Mouse (Mus musculus) retina, postnatal 1 day (tissue): ENCODE data around the gene Ccdc141.

Experiments
- DNase-seq: peaks from one replicate; pipeline ENCODE4 v3.0.0-alpha.2; 2012

The Ccdc141 gene

DNA sequence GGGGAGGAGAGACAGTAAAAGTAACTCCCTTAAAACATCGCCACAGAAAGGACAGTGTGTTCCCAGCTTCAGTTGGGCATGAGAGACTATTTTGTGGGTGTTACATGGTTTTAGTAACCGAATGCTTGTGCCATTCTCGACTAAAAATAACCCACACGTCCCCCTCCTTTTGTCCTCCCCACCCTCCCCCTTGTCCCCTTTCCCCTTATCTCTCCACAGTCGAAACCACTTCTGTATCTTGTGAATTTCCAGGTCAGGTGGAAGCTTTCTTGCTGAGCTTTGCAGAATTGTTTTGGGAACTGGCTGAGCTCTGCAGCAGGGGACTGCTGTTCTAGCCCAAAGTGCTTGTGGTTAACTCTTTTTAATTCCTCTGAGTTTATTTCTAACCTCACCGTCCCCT, 200.2 kb downstream of the Ccdc141 start:
- no peak for DNase-seq

DNA sequence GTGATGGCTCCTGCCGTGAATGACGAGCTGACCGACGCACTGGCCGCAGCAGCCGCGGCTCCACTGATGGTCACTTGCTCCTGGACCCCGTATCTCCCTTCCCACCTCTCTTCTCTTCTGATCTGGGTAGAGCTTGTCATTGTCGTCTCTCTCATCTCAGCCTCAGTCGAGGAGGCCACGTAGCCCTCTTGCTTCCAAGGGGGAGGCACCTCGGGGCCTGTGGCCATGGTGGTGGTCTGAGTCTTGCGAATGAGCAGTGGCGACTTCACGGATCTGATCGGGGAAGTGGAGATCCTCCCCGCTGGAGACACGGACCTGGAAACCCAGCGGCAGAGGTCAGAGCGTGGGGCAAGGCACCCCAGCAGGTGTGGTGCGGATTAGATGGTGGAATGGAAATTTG, 200.8 kb downstream of the Ccdc141 start:
- no peak for DNase-seq

DNA sequence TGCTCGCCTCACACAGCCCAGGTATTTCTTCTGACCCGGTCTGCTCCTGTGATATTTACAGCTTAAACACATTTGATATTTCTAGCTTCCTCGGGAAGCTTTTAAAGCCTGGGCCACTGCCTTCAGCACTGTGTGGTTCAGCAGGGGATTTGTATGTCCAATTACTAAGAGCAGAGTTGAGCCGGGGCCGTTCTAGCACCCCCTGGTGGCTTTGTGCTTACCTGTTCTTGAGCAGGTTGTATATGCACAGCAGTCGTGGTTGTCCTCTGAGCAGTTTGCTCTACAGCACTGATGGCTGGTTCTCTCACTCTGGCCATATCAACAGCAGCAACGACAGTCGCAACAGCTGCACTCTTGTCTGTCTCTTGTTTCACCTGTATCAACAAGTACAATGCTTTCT, 201.5 kb downstream of the Ccdc141 start:
- peak; percentile 80 for DNase-seq

- no peak for DNase-seq
Observed at GRCm38 (mm10) chr2:76966582-76966981, 203.9 kb downstream of the Ccdc141 start.

DNA sequence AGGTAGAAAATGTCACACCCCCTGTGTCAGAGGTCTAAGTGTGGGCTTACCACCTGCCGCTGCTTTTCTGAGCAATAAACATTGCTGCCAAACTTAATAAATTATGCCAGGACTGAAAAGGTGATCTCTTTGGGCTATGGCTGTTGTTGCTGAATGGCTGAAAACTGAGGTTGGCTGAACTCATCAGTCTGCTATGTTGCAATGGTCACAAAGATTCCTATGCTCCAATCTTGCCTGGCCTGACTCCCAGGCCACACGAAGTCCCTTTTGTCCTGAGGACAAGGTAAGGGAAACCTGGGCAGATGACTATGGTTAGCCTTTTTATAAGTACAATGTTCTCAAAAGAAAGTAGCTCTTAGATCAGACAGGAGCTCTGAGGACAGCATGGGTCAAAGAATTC, 204.4 kb downstream of the Ccdc141 start:
- DNase-seq: no peak

GRCm38 (mm10) chr2:76965542-76965941, 204.9 kb downstream of the Ccdc141 start:
- DNase-seq: no peak

DNA sequence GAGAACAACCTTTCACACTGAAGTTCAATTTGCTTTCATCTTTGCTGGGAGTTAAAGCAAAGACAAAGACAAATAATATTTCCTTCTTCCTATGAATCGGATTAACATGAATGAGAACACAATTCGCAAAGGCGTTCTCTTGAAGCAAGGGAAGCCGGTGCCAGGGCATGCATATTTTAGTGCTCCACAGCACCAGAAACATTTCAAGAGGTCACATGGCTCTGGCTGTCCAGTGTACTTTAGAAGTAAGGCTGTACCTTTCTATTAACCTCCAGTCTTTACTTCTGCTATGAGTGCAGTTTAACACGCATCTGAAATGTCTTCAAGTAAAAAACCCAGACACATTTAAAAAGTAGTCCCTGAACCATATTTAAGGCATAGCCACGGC, 208.4 kb downstream of the Ccdc141 start:
- DNase-seq: no peak

DNA sequence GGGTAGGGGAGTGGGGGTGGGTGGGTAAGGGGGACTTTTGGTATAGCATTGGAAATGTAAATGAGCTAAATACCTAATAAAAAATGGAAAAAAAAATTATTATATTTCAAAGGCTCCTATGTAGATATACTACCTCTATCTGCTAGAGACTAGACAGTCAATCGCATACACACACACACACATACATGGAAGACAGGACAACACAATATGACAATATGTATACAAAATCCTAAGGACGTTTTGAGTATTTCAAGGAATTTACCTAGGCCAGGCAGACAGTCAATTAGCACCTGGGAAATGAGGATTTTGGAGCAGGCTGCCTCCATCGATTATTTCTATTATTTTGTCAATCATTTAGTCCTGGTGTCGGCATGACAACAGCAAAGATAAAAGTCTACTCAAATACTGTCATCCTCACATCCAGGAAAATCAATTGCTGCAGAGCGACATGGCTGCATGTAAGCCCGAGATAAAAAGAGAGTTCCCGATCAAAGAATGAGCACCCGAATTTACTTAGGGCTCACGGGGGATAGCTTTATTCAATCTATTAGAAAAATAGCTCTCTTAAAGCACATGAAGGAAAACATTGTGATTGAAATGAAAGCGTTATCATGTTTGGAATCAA, 208.9 kb downstream of the Ccdc141 start:
- no peak for DNase-seq
